Mouse (Mus musculus) midbrain, postnatal 0 days (tissue): ENCODE results near the gene Lsm11. TPM values are rescaled to one million over a fixed set of nuclear protein-coding genes. Genes with fewer than 3 reads are reported as not detected.

Experiments
- ATAC-seq: fragments of 200-750 bp; cut with Nextera tagmentation; 2 replicates; pipeline ENCODE4 v1.8.0; 2017; ENCODE audit warnings: moderate number of reproducible peaks, mild to moderate bottlenecking, moderate TSS enrichment, moderate library complexity; ENCODE audit not compliant: low FRiP score
- DNase-seq: peaks from one replicate; pipeline ENCODE4 v3.0.0-alpha.2; 2015; ENCODE audit warnings: low spot score
- H3K27ac ChIP-seq: fragments of 300-500 bp; sonication (generic); 2 replicates; pipeline ENCODE4 v1.5.1; 2014; ENCODE audit warnings: low read depth, mild to moderate bottlenecking, low read length, mixed read lengths
- H3K27me3 ChIP-seq: fragments of 300-500 bp; sonication (generic); 2 replicates; pipeline ENCODE4 v1.6.1; 2014; ENCODE audit warnings: low read length, control low read depth, mixed read lengths; ENCODE audit not compliant: insufficient read depth
- H3K36me3 ChIP-seq: fragments of 300-500 bp; sonication (generic); 2 replicates; pipeline ENCODE4 v1.6.1; 2014; ENCODE audit warnings: low read length, control low read depth, mixed read lengths; ENCODE audit not compliant: insufficient read depth
- H3K4me1 ChIP-seq: fragments of 300-500 bp; sonication (generic); 2 replicates; pipeline ENCODE4 v1.6.1; 2014; ENCODE audit warnings: mild to moderate bottlenecking, control low read depth, antibody characterized with exemption, low read length, mixed read lengths; ENCODE audit not compliant: insufficient read depth
- H3K4me2 ChIP-seq: fragments of 300-500 bp; sonication (generic); 2 replicates; pipeline ENCODE4 v1.6.1; 2014; ENCODE audit warnings: low read depth, mild to moderate bottlenecking, low read length, mixed read lengths; ENCODE audit not compliant: poor library complexity, severe bottlenecking
- H3K4me3 ChIP-seq: fragments of 300-500 bp; sonication (generic); 2 replicates; pipeline ENCODE4 v1.5.1; 2014; ENCODE audit warnings: low read depth, mild to moderate bottlenecking, low read length, moderate library complexity
- H3K9ac ChIP-seq: fragments of 300-500 bp; sonication (generic); replicated peaks from 2 replicates; pipeline ENCODE4 v1.6.1; 2014; ENCODE audit warnings: mild to moderate bottlenecking, low read length, moderate library complexity, mixed read lengths; ENCODE audit not compliant: poor library complexity, severe bottlenecking
- H3K9me3 ChIP-seq: fragments of 300-500 bp; sonication (generic); 2 replicates; pipeline ENCODE4 v1.6.1; 2016; ENCODE audit warnings: low read length, control low read depth
- CTCF ChIP-seq: IDR thresholded peaks from 2 replicates; pipeline ENCODE4 v1.5.1; 2016; ENCODE audit warnings: antibody characterized with exemption, mild to moderate bottlenecking
- whole genome bisulfite sequencing: fragments of 180-500 bp; shearing (Covaris S2); extraction: QIAGEN DNeasy Blood & Tissue Kit; methylation state at CpG from one replicate; pipeline ENCODE4 v1.1.7; 2014; 5-methylcytosine and 5-hydroxymethylcytosine counted together
- polyA plus RNA-seq: library from polyadenylated mRNA; unstranded; fragments of >200 nt; fragmentation: Nextera tagmentation; extraction: Ambion mirVana; gene quantifications from 2 replicates; pipeline ENCODE4 v1.2.1, GENCODE M21; 2015
- total RNA-seq: library from RNA; depleted of rRNA; stranded (reverse); fragments of >200 nt; gene quantifications from 2 replicates; pipeline ENCODE4 v1.2.3, GENCODE M21; 2014

Gene Lsm11
- total and polyA plus RNA-seq, 2 experiments from 2014 or later = 32.9 to 89.2 TPM

- TF ChIP-seq CTCF = no peak
- H3K27me3 ChIP-seq = no peaks in the 10 kb centered on the region
- H3K4me3 ChIP-seq = no peak overlapping the region
- H3K36me3 ChIP-seq = peaks cover 8% of the 10 kb centered on the region; the same call in 1 of the 2 replicates
- H3K27ac ChIP-seq = no peak overlapping the region
- no peak overlapping the region for H3K9ac ChIP-seq
- ATAC-seq = no peak
- DNase-seq = no peak
- H3K4me1 ChIP-seq = no peaks in the 10 kb centered on the region
- H3K9me3 ChIP-seq = no peaks in the 10 kb centered on the region
- WGBS = 69% methylated on average over 11 of the region's 11 CpGs
- no peak overlapping the region for H3K4me2 ChIP-seq
These were observed 44.3 kb downstream of the Lsm11 start for GRCm38 (mm10) chr11:45900233-45901015.

GRCm38 (mm10) chr11:45897392-45897791 lies 47.3 kb downstream of the Lsm11 start:
- Histone ChIP-seq H3K4me1 (no peaks in the 10 kb centered on the region), H3K9me3 (no peaks in the 10 kb centered on the region), H3K36me3 (peaks cover 29% of the 10 kb centered on the region), H3K4me3 (no peak overlapping the region), H3K27ac (no peak overlapping the region), H3K9ac (no peak overlapping the region), H3K27me3 (no peaks in the 10 kb centered on the region), H3K4me2 (no peak overlapping the region)
- ATAC-seq = no peak
- WGBS = 85% methylated on average over 2 of the region's 2 CpGs
- DNase-seq = no peak
- no peak for TF ChIP-seq CTCF

- H3K4me3 ChIP-seq = no peak overlapping the region
- H3K9me3 ChIP-seq = no peaks in the 10 kb centered on the region
- 95% methylated on average over 5 of the region's 5 CpGs for WGBS
- H3K4me2 ChIP-seq = no peak overlapping the region
- ATAC-seq (no peak), DNase-seq (no peak)
- no peak overlapping the region for H3K9ac ChIP-seq
- peaks cover 53% of the 10 kb centered on the region for H3K36me3 ChIP-seq
- no peaks in the 10 kb centered on the region for H3K27me3 ChIP-seq
- TF ChIP-seq CTCF = no peak
- no peaks in the 10 kb centered on the region for H3K4me1 ChIP-seq
- no peak overlapping the region for H3K27ac ChIP-seq
These were observed 51.8 kb downstream of the Lsm11 start for GRCm38 (mm10) chr11:45892861-45893360.

- no peaks in the 10 kb centered on the region for H3K4me1 ChIP-seq
- no peak overlapping the region for H3K4me3 ChIP-seq
- no peak overlapping the region for H3K9ac ChIP-seq
- H3K36me3 ChIP-seq = peaks cover 60% of the 10 kb centered on the region
- 94% methylated on average over 20 of the region's 20 CpGs for WGBS
- H3K27ac ChIP-seq = no peak overlapping the region
- no peak for ATAC-seq
- H3K4me2 ChIP-seq = no peak overlapping the region
- no peak for DNase-seq
- TF ChIP-seq CTCF = no peak
- no peaks in the 10 kb centered on the region for H3K27me3 ChIP-seq
- no peaks in the 10 kb centered on the region for H3K9me3 ChIP-seq
These were observed 54.3 kb downstream of the Lsm11 start for GRCm38 (mm10) chr11:45890423-45890822.

- 81% methylated on average over 3 of the region's 3 CpGs for WGBS
- no peak overlapping the region for H3K4me3 ChIP-seq
- H3K4me1 ChIP-seq = no peaks in the 10 kb centered on the region
- no peak for DNase-seq
- no peak for ATAC-seq
- no peak for TF ChIP-seq CTCF
- peaks cover 57% of the 10 kb centered on the region for H3K36me3 ChIP-seq
- H3K4me2 ChIP-seq = no peak overlapping the region
- H3K9ac ChIP-seq = no peak overlapping the region
- H3K27me3 ChIP-seq = no peaks in the 10 kb centered on the region
- no peak overlapping the region for H3K27ac ChIP-seq
- no peaks in the 10 kb centered on the region for H3K9me3 ChIP-seq
These were observed 54.8 kb downstream of the Lsm11 start for GRCm38 (mm10) chr11:45889981-45890380.

GRCm38 (mm10) chr11:45888471-45889030 lies 56.2 kb downstream of the Lsm11 start:
- WGBS = 88% methylated on average over 9 of the region's 9 CpGs
- Histone ChIP-seq H3K4me1 (no peaks in the 10 kb centered on the region), H3K36me3 (peaks cover 44% of the 10 kb centered on the region), H3K27ac (no peak overlapping the region), H3K9ac (no peak overlapping the region), H3K9me3 (no peaks in the 10 kb centered on the region), H3K27me3 (no peaks in the 10 kb centered on the region), H3K4me3 (no peak overlapping the region), H3K4me2 (no peak overlapping the region)
- ATAC-seq (no peak), DNase-seq (no peak)
- no peak for TF ChIP-seq CTCF
